Mouse (Mus musculus): ENCODE measurements at regions not wholly inside any gene's neighbourhood (a gene's known extent, or its start where the extent isn't known, plus 50 kb on each side); places are given as distances from the start of the nearest gene placed in this dataset.

DNA sequence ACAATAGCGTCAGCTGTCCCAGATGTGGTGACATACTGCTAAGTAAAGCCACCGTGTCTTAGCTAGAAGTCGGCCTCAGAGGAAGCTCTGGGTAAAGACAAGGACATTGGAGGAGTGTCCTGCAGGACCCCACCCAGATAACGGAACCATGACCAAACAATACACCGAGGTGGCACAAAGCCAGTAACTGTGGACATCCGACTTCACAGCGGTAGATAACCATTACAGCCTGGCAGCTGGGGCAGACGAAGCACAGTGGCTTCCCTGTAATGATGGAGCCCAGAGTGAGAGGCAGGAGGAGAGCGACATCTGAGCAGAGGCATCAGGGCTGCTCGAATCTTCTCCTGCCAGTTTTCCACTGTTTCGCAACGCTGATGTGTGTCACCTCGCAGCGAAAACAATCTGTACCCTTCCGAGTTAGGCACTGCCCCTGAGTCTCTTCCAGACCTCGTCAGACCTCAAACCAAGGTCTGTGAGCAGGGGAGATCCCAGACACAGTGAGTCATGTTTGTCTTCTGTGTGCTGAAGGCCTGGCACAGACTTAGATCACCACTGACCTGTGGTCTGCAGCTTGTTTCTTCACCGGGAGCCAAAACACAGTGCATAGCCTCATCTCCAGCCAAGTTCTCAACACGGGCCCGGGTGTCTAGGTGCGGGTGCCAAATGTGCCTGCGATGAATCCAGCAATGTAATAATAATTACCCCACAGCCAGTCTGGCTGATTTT lies 159.7 kb upstream of the Hmga2 start:
- TF ChIP-seq HCFC1 (IDR thresholded peaks at IDR 0.05; ENCODE audit: borderline replicate concordance, insufficient read depth, low read length) (no peak), MAFK (IDR thresholded peaks at IDR 0.05; ENCODE audit: insufficient read depth, low read depth, low read length) (no peak)

All from ES-E14 (cell line).